Mouse (Mus musculus) kidney, adult 2 months (tissue): Measurements from ENCODE around the gene Nub1. TPM values are rescaled to one million over a fixed set of nuclear protein-coding genes. Genes with fewer than 3 reads are reported as not detected.

Experiments
- DNase-seq: peaks from one replicate; pipeline ENCODE4 v3.0.0; 2021
- H3K27ac ChIP-seq: fragments of 200-500 bp; 2 replicates; pipeline ENCODE4 v1.5.1; 2012; ENCODE audit warnings: low read depth, low read length, control low read depth, inconsistent platforms; ENCODE audit not compliant: insufficient read depth
- H3K27me3 ChIP-seq: fragments of 200-500 bp; replicated peaks from 2 replicates; pipeline ENCODE4 v1.6.1; 2012; ENCODE audit warnings: mild to moderate bottlenecking, moderate library complexity, low read length, inconsistent platforms; ENCODE audit not compliant: control insufficient read depth, insufficient read depth
- H3K36me3 ChIP-seq: fragments of 200-500 bp; 2 replicates; pipeline ENCODE4 v1.6.1; 2012; ENCODE audit warnings: mild to moderate bottlenecking, moderate library complexity, low read length, inconsistent platforms; ENCODE audit not compliant: control insufficient read depth, insufficient read depth
- H3K4me1 ChIP-seq: fragments of 200-500 bp; 2 replicates; pipeline ENCODE4 v1.6.1; 2011; ENCODE audit warnings: low read length; ENCODE audit not compliant: control insufficient read depth, insufficient read depth
- H3K4me3 ChIP-seq: fragments of 200-500 bp; 2 replicates; pipeline ENCODE4 v1.5.1; 2011; ENCODE audit warnings: mild to moderate bottlenecking, low read depth, low read length, control low read depth; ENCODE audit not compliant: insufficient read depth
- CTCF ChIP-seq: fragments of 200-500 bp; conservative IDR thresholded peaks from 2 replicates; pipeline ENCODE4 v1.5.1; 2011; ENCODE audit warnings: low read depth, mild to moderate bottlenecking, control low read depth, low read length, moderate library complexity, mixed read lengths; ENCODE audit not compliant: insufficient read depth, insufficient read length
- POLR2A ChIP-seq: fragments of 200-500 bp; IDR thresholded peaks from one replicate; pipeline ENCODE4 v1.6.1; 2011; ENCODE audit warnings: low read depth, low read length, control low read depth
- WGBS: fragments of 180-500 bp; shearing (Covaris S2); methylation state at CpG from one replicate; pipeline ENCODE4 v1.1.7; 2018; 5-methylcytosine and 5-hydroxymethylcytosine counted together
- polyA plus RNA-seq: library from polyadenylated mRNA; depleted of rRNA; stranded (reverse); fragments of >200 nt; gene quantifications from 2 replicates; pipeline ENCODE4 v1.2.3, GENCODE M21; 2012

The Nub1 gene
- polyA plus RNA-seq, 1 experiment = 37.5 TPM

DNA sequence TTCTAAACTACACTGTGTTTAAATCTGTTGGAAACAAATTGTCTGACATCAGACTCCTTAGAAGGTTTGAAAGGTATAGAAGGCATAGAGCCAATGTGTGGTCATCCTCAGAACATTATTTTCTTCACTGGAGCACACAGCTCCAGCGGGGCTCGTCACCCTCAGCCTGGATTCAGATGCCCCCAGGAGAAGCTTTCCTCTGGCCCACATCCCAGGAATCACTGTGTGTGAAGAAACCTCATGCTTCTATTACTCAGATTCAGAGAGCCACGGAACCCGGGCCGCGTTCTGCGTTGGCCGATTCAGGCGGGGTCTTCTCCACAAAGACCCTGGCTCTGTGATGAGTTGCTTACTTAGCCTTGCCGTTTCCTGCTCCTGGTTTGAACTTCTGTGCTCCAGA lies 58.6 kb downstream of the Nub1 start:
- no peaks in the 10 kb centered on the region for H3K36me3 ChIP-seq
- no peak overlapping the region for H3K4me3 ChIP-seq
- DNase-seq = no peak
- no peak overlapping the region for H3K27ac ChIP-seq
- TF ChIP-seq CTCF = no peak
- TF ChIP-seq POLR2A = no peak
- 68% methylated on average over 10 of the region's 10 CpGs for WGBS
- no peaks in the 10 kb centered on the region for H3K4me1 ChIP-seq
- H3K27me3 ChIP-seq = no peaks in the 10 kb centered on the region

GRCm38 (mm10) chr5:24747533-24747932 lies 62.2 kb downstream of the Nub1 start:
- Histone ChIP-seq H3K27me3 (no peaks in the 10 kb centered on the region), H3K27ac (no peak overlapping the region), H3K36me3 (no peaks in the 10 kb centered on the region), H3K4me3 (no peak overlapping the region), H3K4me1 (no peaks in the 10 kb centered on the region)
- TF ChIP-seq CTCF (no peak), POLR2A (no peak)
- DNase-seq = no peak
- WGBS = 45% methylated on average over 6 of the region's 6 CpGs

- H3K27me3 ChIP-seq = no peaks in the 10 kb centered on the region
- H3K27ac ChIP-seq = no peak overlapping the region
- DNase-seq = no peak
- TF ChIP-seq CTCF (no peak), POLR2A (no peak)
- no peaks in the 10 kb centered on the region for H3K4me1 ChIP-seq
- WGBS = 59% methylated on average over 5 of the region's 5 CpGs
- H3K36me3 ChIP-seq = no peaks in the 10 kb centered on the region
- H3K4me3 ChIP-seq = no peak overlapping the region
Measured at GRCm38 (mm10) chr5:24749731-24750130, 64.4 kb downstream of the Nub1 start.

- DNase-seq = peak; percentile 91
- Histone ChIP-seq H3K4me3 (peak overlapping the region; percentile 53), H3K27ac (peak overlapping the region; percentile 84), H3K36me3 (no peaks in the 10 kb centered on the region), H3K27me3 (no peaks in the 10 kb centered on the region), H3K4me1 (no peaks in the 10 kb centered on the region)
- WGBS = 3% methylated on average over 57 of the region's 59 CpGs
- peak; percentile 71 for TF ChIP-seq CTCF
- TF ChIP-seq POLR2A = peak; percentile 7
Measured at GRCm38 (mm10) chr5:24750321-24751304, 65.3 kb downstream of the Nub1 start.

DNA sequence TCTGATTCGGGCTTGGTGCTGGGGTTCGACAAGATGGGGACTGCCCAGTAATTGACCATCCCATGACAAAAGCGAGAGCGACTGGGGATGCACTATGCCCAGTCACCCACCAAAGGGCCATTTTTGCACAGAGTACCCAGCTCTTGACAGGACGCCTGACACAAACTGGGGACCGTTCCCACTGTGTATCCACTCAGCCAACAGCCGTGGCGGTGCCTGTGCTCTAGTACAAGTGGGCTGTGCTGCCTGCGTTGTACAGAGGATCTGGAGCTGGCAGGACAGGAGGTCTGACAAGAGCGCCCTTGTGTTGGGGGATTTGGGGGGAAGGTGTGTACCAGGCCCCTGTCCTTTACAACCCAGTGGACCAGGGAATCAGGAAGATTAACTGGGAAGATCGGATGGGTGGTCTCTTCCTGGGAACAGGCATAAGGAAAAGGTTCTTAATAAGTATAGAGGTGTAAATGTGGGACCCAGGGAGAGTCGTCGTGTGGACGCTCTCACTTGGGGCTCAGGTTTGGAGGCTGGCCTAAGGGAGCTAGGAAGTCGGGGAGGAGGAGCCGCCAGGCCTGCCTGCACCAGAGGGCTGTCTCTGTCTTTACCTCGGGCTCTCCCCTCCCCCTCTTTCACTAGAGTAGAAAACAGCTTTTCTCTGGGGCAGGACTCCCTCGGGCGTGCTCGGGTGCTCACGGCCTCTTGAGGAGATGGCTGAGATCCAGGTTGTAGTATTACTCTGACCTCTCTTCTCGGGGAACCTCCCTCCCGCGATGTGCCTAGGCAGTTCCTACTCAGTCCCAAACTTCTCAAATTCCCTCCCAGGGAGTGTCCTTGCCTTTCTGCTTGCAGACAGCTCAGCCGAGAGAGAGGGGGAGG lies 66.2 kb downstream of the Nub1 start:
- peak overlapping the region; percentile 53 for H3K4me3 ChIP-seq
- TF ChIP-seq CTCF = no peak
- TF ChIP-seq POLR2A = no peak
- H3K4me1 ChIP-seq = no peaks in the 10 kb centered on the region
- peak; percentile 80 for DNase-seq
- no peaks in the 10 kb centered on the region for H3K27me3 ChIP-seq
- no peaks in the 10 kb centered on the region for H3K36me3 ChIP-seq
- peak overlapping the region; percentile 18 for H3K27ac ChIP-seq
- 1% methylated on average over 25 of the region's 25 CpGs for WGBS

DNA sequence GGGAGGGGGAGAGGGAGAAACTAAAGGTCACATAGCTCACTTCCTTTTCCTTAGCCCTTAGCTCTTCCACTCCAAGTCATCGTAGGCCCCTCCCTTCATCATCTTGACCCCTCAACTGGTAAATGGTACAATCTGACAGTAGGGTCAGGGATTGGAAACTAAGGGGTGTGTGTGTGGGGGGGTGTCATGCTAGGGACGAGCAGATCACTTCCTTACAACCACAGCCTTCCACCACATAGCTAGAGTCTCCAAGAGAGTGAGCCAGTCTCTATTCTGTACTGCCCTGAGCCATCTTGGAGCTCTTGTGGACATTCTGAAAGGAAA lies 66.8 kb downstream of the Nub1 start:
- no peak for TF ChIP-seq CTCF
- TF ChIP-seq POLR2A = no peak
- Histone ChIP-seq H3K4me3 (peak overlapping the region; percentile 17; the same call in 1 of the 2 replicates), H3K4me1 (no peaks in the 10 kb centered on the region), H3K27me3 (no peaks in the 10 kb centered on the region), H3K27ac (peak overlapping the region; percentile 18; the same call in 1 of the 2 replicates), H3K36me3 (no peaks in the 10 kb centered on the region)
- no peak for DNase-seq
- WGBS = 5% methylated on average over 2 of the region's 2 CpGs

DNA sequence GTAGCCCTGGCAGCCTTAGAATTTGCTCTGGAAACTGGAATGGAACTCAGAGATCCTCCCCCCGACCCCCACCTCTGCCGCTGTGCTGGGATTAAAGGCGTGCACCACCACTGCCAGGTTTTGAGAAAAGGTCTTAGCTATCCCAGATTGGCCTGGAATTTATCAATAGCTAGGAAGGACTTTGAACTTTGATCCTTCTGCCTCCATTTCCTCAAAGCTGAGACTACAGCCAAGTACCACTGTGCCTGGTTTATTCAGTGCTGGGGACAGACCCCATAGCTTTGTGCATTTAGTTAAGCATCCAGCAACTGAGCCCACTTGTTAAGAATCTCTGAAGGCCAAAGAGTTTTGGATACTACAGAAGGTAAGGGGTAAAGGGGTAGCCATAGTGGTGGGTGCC lies 71.6 kb downstream of the Nub1 start:
- H3K4me1 ChIP-seq = no peaks in the 10 kb centered on the region
- no peak overlapping the region for H3K27ac ChIP-seq
- H3K27me3 ChIP-seq = no peaks in the 10 kb centered on the region
- H3K36me3 ChIP-seq = no peaks in the 10 kb centered on the region
- H3K4me3 ChIP-seq = no peak overlapping the region
- WGBS = 77% methylated on average over 3 of the region's 3 CpGs
- TF ChIP-seq CTCF (no peak), POLR2A (no peak)
- DNase-seq = no peak
